Mouse (Mus musculus) bone marrow macrophage, adult 2 months (primary cell): ENCODE results near the gene Dcaf10. TPM values are rescaled to one million over a fixed set of nuclear protein-coding genes. Genes with fewer than 3 reads are reported as not detected.

ENCODE experiments used
- H3K27ac ChIP-seq: 2 replicates; pipeline ENCODE4 v1.5.1; 2012; ENCODE audit warnings: low read depth, low read length; ENCODE audit not compliant: insufficient read depth
- H3K4me1 ChIP-seq: 2 replicates; pipeline ENCODE4 v1.6.1; 2012; ENCODE audit warnings: low read length; ENCODE audit not compliant: control insufficient read depth, insufficient read depth
- H3K4me3 ChIP-seq: 2 replicates; pipeline ENCODE4 v1.5.1; 2012; ENCODE audit warnings: mild to moderate bottlenecking, low read length, moderate library complexity; ENCODE audit not compliant: insufficient read depth
- CTCF ChIP-seq: IDR thresholded peaks from 2 replicates; pipeline ENCODE4 v1.5.1; 2012; ENCODE audit warnings: low read depth, mild to moderate bottlenecking, low read length, moderate library complexity
- POLR2A ChIP-seq: IDR thresholded peaks from 2 replicates; pipeline ENCODE4 v1.6.1; 2012; ENCODE audit warnings: mild to moderate bottlenecking, low read depth, low read length, borderline replicate concordance
- polyA plus RNA-seq: library from polyadenylated mRNA; stranded (reverse); fragments of >200 nt; gene quantifications from 2 replicates; pipeline ENCODE4 v1.2.4, GENCODE M21; 2012; ENCODE audit not compliant: missing spikeins, insufficient read depth, insufficient read length

The Dcaf10 gene
- 10.8 and 10.9 TPM in 2 replicates for polyA plus RNA-seq

- Histone ChIP-seq H3K4me1 (peaks cover 6% of the 10 kb centered on the region), H3K4me3 (peak within 1 kb of the TSS; percentile 74), H3K27ac (peak within 1 kb of the TSS; percentile 50)
- TF ChIP-seq CTCF (no peak), POLR2A (0 out of 2 replicates have a peak, but pooled peaks have one; percentile 19)
Observed at GRCm38 (mm10) chr4:45341669-45342249, at the start of gene Dcaf10. Gene Dcaf10 (plus strand): TSS chr4:45342101.

- no peak within 1 kb of the TSS for H3K27ac ChIP-seq
- TF ChIP-seq CTCF (no peak), POLR2A (no peak)
- peak within 1 kb of the TSS; percentile 94 for H3K4me3 ChIP-seq
- 0 out of 2 replicates have a peak, but pooled peaks cover 4% of the 10 kb centered on the region for H3K4me1 ChIP-seq
Observed at GRCm38 (mm10) chr4:45296662-45297564, 45.0 kb upstream of the Dcaf10 start, which contains the start of gene Trmt10b. Gene Trmt10b (plus strand): TSS chr4:45297127.

- H3K4me3 ChIP-seq, result no peak overlapping the region
- TF ChIP-seq POLR2A (no peak), CTCF (no peak)
- H3K27ac ChIP-seq, result no peak overlapping the region
- no peaks in the 10 kb centered on the region for H3K4me1 ChIP-seq
Observed at GRCm38 (mm10) chr4:45305536-45305935, 36.4 kb upstream of the Dcaf10 start.

- no peak overlapping the region for H3K27ac ChIP-seq
- H3K4me3 ChIP-seq, result no peak overlapping the region
- peak; percentile 46; the same call in 1 of the 2 replicates for TF ChIP-seq CTCF
- no peak for TF ChIP-seq POLR2A
Observed at GRCm38 (mm10) chr4:45308046-45308445, 33.9 kb upstream of the Dcaf10 start.

GRCm38 (mm10) chr4:45308606-45309005 lies 33.3 kb upstream of the Dcaf10 start:
- H3K27ac ChIP-seq, result no peak overlapping the region
- no peaks in the 10 kb centered on the region for H3K4me1 ChIP-seq
- H3K4me3 ChIP-seq, result no peak overlapping the region
- no peak for TF ChIP-seq POLR2A
- TF ChIP-seq CTCF, result no peak

More at GRCm38 (mm10) chr4:45308046-45308445, 33.9 kb upstream of the Dcaf10 start:
- H3K4me1 ChIP-seq, result no peaks in the 10 kb centered on the region

- no peak for TF ChIP-seq CTCF
- no peak for TF ChIP-seq POLR2A
- Histone ChIP-seq H3K4me1 (no peaks in the 10 kb centered on the region), H3K4me3 (no peak overlapping the region), H3K27ac (no peak overlapping the region)
Observed at GRCm38 (mm10) chr4:45311056-45311455, 30.8 kb upstream of the Dcaf10 start.

GRCm38 (mm10) chr4:45320159-45320816 lies 21.6 kb upstream of the Dcaf10 start:
- TF ChIP-seq CTCF (no peak), POLR2A (no peak)
- H3K4me3 ChIP-seq, result peak overlapping the region; percentile 98
- peak overlapping the region; percentile 71 for H3K27ac ChIP-seq
- peaks cover 10% of the 10 kb centered on the region for H3K4me1 ChIP-seq

- Histone ChIP-seq H3K4me1 (no peaks in the 10 kb centered on the region), H3K4me3 (no peak overlapping the region), H3K27ac (no peak overlapping the region)
- TF ChIP-seq CTCF (no peak), POLR2A (no peak)
Observed at GRCm38 (mm10) chr4:45331139-45331538, 10.8 kb upstream of the Dcaf10 start.

GRCm38 (mm10) chr4:45332466-45332865 lies 9.4 kb upstream of the Dcaf10 start:
- H3K4me1 ChIP-seq, result no peaks in the 10 kb centered on the region
- TF ChIP-seq CTCF (no peak), POLR2A (no peak)
- no peak overlapping the region for H3K4me3 ChIP-seq
- no peak overlapping the region for H3K27ac ChIP-seq

GRCm38 (mm10) chr4:45341226-45341625 lies 675 bp upstream of the Dcaf10 start:
- TF ChIP-seq CTCF (no peak), POLR2A (no peak)
- H3K27ac ChIP-seq, result no peak overlapping the region
- H3K4me1 ChIP-seq, result peaks cover 6% of the 10 kb centered on the region
- no peak overlapping the region for H3K4me3 ChIP-seq
